Mouse (Mus musculus) urinary bladder, postnatal 25 days (tissue): ENCODE measurements around the gene Rbp7.
"Not testable (repeated sequence)": the region's sequence is repeated elsewhere in the genome, so short reads cannot be mapped to it uniquely, and the experiment has no call there.

Source experiments
- DNase-seq: peaks from one replicate; pipeline ENCODE4 v3.0.0; 2022; ENCODE audit warnings: low spot score

Gene Rbp7

GRCm38 (mm10) chr4:149457163-149457562 is 2.4 kb upstream of the Rbp7 start:
- DNase-seq: not testable (repeated sequence)

- DNase-seq: no peak
Measured at GRCm38 (mm10) chr4:149454263-149454662, 515 bp downstream of the Rbp7 start.

- DNase-seq: peak; percentile 31
Measured at GRCm38 (mm10) chr4:149453656-149454055, 1.1 kb downstream of the Rbp7 start.

- DNase-seq: no peak
Measured at GRCm38 (mm10) chr4:149450636-149451035, 4.1 kb downstream of the Rbp7 start.

- DNase-seq: no peak
Measured at GRCm38 (mm10) chr4:149446309-149446708, 8.5 kb downstream of the Rbp7 start.

- peak; percentile 35 for DNase-seq
Measured at GRCm38 (mm10) chr4:149445868-149446267, 8.9 kb downstream of the Rbp7 start.

GRCm38 (mm10) chr4:149444964-149445701 is 9.6 kb downstream of the Rbp7 start:
- peak; percentile 77 for DNase-seq

GRCm38 (mm10) chr4:149444465-149444864 is 10.3 kb downstream of the Rbp7 start:
- no peak for DNase-seq

GRCm38 (mm10) chr4:149442436-149442835 is 12.3 kb downstream of the Rbp7 start:
- no peak for DNase-seq

GRCm38 (mm10) chr4:149440576-149440975 is 14.2 kb downstream of the Rbp7 start:
- no peak for DNase-seq

- not testable (repeated sequence) for DNase-seq
Measured at GRCm38 (mm10) chr4:149431887-149432286, 22.9 kb downstream of the Rbp7 start.

GRCm38 (mm10) chr4:149429592-149429991 is 25.2 kb downstream of the Rbp7 start:
- no peak for DNase-seq

GRCm38 (mm10) chr4:149426325-149427199 is 28.2 kb downstream of the Rbp7 start, which contains the start of gene Ube4b:
TSS of gene Ube4b (minus strand) at chr4:149426749.
- peak; percentile 93 for DNase-seq

- peak; percentile 12 for DNase-seq
Measured at GRCm38 (mm10) chr4:149425801-149426292, 28.9 kb downstream of the Rbp7 start.

- no peak for DNase-seq
Measured at GRCm38 (mm10) chr4:149424755-149425154, 30.0 kb downstream of the Rbp7 start.

- DNase-seq: no peak
Measured at GRCm38 (mm10) chr4:149417854-149418365, 36.9 kb downstream of the Rbp7 start.

- no peak for DNase-seq
Measured at GRCm38 (mm10) chr4:149416986-149417385, 37.8 kb downstream of the Rbp7 start.

GRCm38 (mm10) chr4:149416417-149416816 is 38.4 kb downstream of the Rbp7 start:
- no peak for DNase-seq

GRCm38 (mm10) chr4:149415651-149416169 is 39.1 kb downstream of the Rbp7 start:
- no peak for DNase-seq

GRCm38 (mm10) chr4:149414259-149414658 is 40.5 kb downstream of the Rbp7 start:
- no peak for DNase-seq

GRCm38 (mm10) chr4:149409759-149410158 is 45.0 kb downstream of the Rbp7 start:
- DNase-seq: no peak

- DNase-seq: no peak
Measured at GRCm38 (mm10) chr4:149408331-149408730, 46.4 kb downstream of the Rbp7 start.
